Mouse (Mus musculus) hematopoietic multipotent progenitor cell, adult 10-12 weeks (in vitro differentiated cells): ENCODE measurements around the gene Lcorl. TPM values are rescaled to one million over a fixed set of nuclear protein-coding genes. Genes with fewer than 3 reads are reported as not detected.

Source experiments
- polyA plus RNA-seq: library from polyadenylated mRNA; stranded (reverse); fragments of >175 nt; gene quantifications from 2 replicates; pipeline ENCODE4 v1.2.3, GENCODE M21; 2012; ENCODE audit warnings: low replicate concordance

Lcorl gene
- 8.2 and 15.9 TPM in 2 replicates for polyA plus RNA-seq

GRCm38 (mm10) chr5:45857254-45858011 lies at the start of gene Lcorl:
Gene Lcorl (minus strand): TSS chr5:45857615.

GRCm38 (mm10) chr5:45669598-45670279 lies 187.7 kb downstream of the Lcorl start, which contains the start of gene Ncapg:
Gene Ncapg (plus strand): TSS chr5:45669919.

Other genes with a start within 250 kb of the Lcorl start
- gene Fam184b, start 218.0 kb downstream of the Lcorl start, polyA plus RNA-seq = 0.16 and 0.18 TPM in 2 replicates
- gene Ncapg, start 187.7 kb downstream of the Lcorl start, polyA plus RNA-seq = 0.52 and 1.9 TPM in 2 replicates